Mouse (Mus musculus): ENCODE measurements around the gene Kcnn4. TPM values are rescaled to one million over a fixed set of nuclear protein-coding genes. Genes with fewer than 3 reads are reported as not detected.
A peak's percentile ranks its signal among the peaks of the same experiment; 100 is the strongest.
"Not testable (repeated sequence)": the region's sequence is repeated elsewhere in the genome, so short reads cannot be mapped to it uniquely, and the experiment has no call there.

The Kcnn4 gene
- polyA plus RNA-seq, 1 experiment from 2014 or later = 10.9 TPM

DNA sequence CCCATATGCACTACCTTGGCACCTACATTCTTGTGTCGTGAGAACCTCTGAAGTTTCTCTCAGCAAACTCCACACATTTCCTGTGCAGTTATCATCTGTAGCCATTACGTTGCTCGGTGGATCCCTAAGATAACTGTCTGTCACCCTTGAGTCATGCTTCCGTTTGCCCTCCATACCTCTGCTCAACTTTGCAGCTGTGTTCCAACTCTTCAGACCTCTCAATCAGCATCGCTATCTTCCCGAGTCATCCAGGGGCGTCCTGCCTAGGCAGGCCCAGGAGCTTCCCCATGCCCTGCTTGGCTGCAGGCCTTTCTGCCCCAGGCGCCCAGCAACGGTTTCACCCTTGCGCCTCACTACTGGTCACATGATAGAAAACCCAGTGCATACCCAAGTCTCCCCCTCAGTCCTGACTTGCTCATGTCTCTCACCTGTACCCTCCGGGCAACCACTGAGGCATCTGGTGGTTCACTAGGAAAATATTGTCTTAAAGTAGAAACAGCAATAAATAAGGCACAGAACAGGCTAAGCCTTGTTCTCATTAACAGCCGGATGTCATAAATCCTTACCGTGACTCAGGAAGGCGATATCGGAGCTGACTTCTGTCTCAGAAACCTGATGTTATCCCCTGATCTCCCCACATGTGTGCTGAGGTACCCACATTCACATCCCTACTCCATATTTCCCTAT, 24.6 kb downstream of the Kcnn4 start:
- no peaks in the 10 kb centered on the region; the same call in 1 of the 2 replicates for H3K4me1 ChIP-seq (ENCODE audit: control insufficient read depth, insufficient read depth, low read length)
- no peaks in the 10 kb centered on the region for H3K9me3 ChIP-seq (replicated peaks; ENCODE audit: control insufficient read depth, low read length)
- no peak overlapping the region; the same call in 1 of the 2 replicates for H3K27ac ChIP-seq (ENCODE audit: low read length)
- H3K9ac ChIP-seq (ENCODE audit: low read length) = no peak overlapping the region
- no peak for ATAC-seq (replicated peaks; ENCODE audit: extremely low read depth, insufficient read depth, low FRiP score)
- H3K36me3 ChIP-seq (ENCODE audit: control insufficient read depth, insufficient read depth) = no peaks in the 10 kb centered on the region
- WGBS = 63% methylated on average over 15 of the region's 15 CpGs
- no peak overlapping the region for H3K4me2 ChIP-seq (ENCODE audit: low read depth, low read length)
- H3K4me3 ChIP-seq (ENCODE audit: low read length) = no peak overlapping the region
- no peaks in the 10 kb centered on the region for H3K27me3 ChIP-seq (ENCODE audit: control insufficient read depth, insufficient read depth, low read length)

DNA sequence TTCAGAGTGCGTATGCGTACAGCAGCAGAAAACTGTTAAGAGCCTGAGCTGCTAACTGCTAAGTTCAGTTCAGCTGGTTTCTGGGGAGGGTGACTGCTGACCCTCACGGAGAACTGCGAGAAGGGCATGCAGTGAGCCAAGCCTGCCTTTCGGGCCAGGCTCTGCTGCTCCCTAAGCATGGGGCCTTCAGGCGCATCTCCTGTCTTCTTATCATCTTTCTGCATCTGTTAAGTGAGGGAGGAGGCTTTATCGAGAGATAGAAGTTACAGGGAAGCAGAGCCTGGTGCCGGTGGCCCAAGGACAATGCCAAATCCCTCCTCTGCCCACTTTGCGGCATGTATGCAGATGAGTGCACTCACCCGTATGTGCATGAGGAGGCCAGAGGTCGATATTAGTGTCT, 26.8 kb downstream of the Kcnn4 start:
- ATAC-seq (replicated peaks; ENCODE audit: extremely low read depth, insufficient read depth, low FRiP score) = no peak
- Histone ChIP-seq H3K9me3 (replicated peaks; ENCODE audit: control insufficient read depth, low read length) (no peaks in the 10 kb centered on the region), H3K27ac (ENCODE audit: low read length) (no peak overlapping the region), H3K9ac (ENCODE audit: low read length) (no peak overlapping the region), H3K4me3 (ENCODE audit: low read length) (no peak overlapping the region), H3K4me1 (ENCODE audit: control insufficient read depth, insufficient read depth, low read length) (no peaks in the 10 kb centered on the region; the same call in 1 of the 2 replicates), H3K36me3 (ENCODE audit: control insufficient read depth, insufficient read depth) (no peaks in the 10 kb centered on the region), H3K4me2 (ENCODE audit: low read depth, low read length) (no peak overlapping the region), H3K27me3 (ENCODE audit: control insufficient read depth, insufficient read depth, low read length) (no peaks in the 10 kb centered on the region)
- 64% methylated on average over 11 of the region's 11 CpGs for WGBS

DNA sequence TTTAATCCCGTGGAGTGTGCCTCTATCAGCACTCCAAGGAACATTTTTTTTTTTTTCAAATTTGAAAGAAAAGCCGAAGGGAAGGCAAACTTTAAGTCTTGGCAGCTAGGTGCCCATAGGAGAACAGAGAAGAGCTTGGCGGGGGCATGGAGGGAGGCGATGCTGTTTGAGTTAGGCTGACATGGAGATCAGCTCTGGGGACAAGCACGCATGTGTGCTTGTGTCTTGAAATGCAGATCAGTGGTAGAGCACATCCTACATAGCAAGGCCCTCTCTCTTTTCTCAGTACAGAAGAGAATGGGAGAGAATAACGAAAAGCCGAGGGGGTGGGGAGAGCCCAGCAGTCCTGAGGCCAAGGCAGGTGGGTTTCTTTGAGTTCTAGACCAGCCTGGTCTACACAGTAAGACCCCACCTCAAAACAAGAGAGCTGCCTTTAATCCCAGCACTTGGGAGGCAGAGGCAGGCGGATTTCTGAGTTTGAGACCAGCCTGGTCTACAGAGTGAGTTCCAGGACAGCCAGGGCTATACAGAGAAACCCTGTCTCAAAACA, 28.4 kb downstream of the Kcnn4 start:
- Histone ChIP-seq H3K27ac (ENCODE audit: low read length) (no peak overlapping the region), H3K9ac (ENCODE audit: low read length) (no peak overlapping the region), H3K4me1 (ENCODE audit: control insufficient read depth, insufficient read depth, low read length) (no peaks in the 10 kb centered on the region; the same call in 1 of the 2 replicates), H3K4me3 (ENCODE audit: low read length) (no peak overlapping the region), H3K9me3 (replicated peaks; ENCODE audit: control insufficient read depth, low read length) (no peaks in the 10 kb centered on the region), H3K27me3 (ENCODE audit: control insufficient read depth, insufficient read depth, low read length) (no peaks in the 10 kb centered on the region), H3K36me3 (ENCODE audit: control insufficient read depth, insufficient read depth) (peaks cover 10% of the 10 kb centered on the region; the same call in 1 of the 2 replicates), H3K4me2 (ENCODE audit: low read depth, low read length) (no peak overlapping the region)
- WGBS = 93% methylated on average over 8 of the region's 8 CpGs
- ATAC-seq (replicated peaks; ENCODE audit: extremely low read depth, insufficient read depth, low FRiP score) = no peak

DNA sequence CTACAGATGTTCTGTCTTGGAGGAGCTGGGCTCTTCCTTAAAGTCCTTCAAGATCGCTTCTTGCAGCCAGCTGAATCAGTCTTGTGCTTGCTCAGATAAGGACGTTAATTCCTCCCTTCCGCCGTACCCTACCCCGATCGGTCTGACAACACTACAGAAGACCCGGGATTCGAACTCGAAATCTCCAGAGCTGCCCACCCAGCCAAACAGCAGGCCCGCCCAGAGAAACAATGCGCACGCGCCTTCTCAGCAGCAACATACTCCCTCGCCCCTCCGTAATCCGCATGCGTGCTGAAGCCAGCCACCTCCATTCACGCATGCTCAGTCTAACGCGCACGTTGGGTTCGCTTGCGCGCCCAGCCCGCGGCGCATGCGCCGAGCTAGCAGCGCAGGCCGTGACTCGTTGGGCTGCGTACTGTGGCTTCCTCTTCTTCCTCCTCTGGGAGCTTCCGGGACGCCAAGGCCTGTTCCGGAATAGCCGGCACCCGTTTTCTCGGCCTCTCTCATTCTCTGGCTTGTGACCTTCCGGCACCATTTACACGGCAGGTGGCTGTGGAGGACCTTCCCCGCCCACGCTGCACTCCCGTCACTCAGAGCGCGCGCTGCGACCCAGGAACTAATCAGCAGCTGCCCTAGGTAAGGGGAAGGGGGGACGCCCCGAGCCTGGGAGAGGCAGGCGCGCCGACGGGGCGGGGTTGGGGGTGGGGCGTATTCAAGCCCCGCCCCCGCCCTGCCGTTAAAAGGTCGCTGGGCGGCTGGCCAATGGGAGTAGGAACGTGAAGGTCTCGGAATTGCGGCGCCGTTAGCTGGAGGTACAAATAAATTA, 29.4 kb downstream of the Kcnn4 start, which contains the start of gene Smg9:
Gene Smg9 (plus strand): TSS at position 364 of the 826 bp plus-strand sequence.
- peak within 1 kb of the TSS; percentile 64 for H3K4me2 ChIP-seq (ENCODE audit: low read depth, low read length)
- no peaks in the 10 kb centered on the region; the same call in 1 of the 2 replicates for H3K4me1 ChIP-seq (ENCODE audit: control insufficient read depth, insufficient read depth, low read length)
- H3K9ac ChIP-seq (ENCODE audit: low read length) = peak within 1 kb of the TSS; percentile 78
- H3K27ac ChIP-seq (ENCODE audit: low read length) = peak within 1 kb of the TSS; percentile 97
- peaks cover 11% of the 10 kb centered on the region; the same call in 1 of the 2 replicates for H3K36me3 ChIP-seq (ENCODE audit: control insufficient read depth, insufficient read depth)
- H3K4me3 ChIP-seq (ENCODE audit: low read length) = peak within 1 kb of the TSS; percentile 67
- peak; percentile 96 for ATAC-seq (replicated peaks; ENCODE audit: extremely low read depth, insufficient read depth, low FRiP score)
- H3K27me3 ChIP-seq (ENCODE audit: control insufficient read depth, insufficient read depth, low read length) = no peaks in the 10 kb centered on the region
- 2% methylated on average over 66 of the region's 66 CpGs for WGBS
- no peaks in the 10 kb centered on the region for H3K9me3 ChIP-seq (replicated peaks; ENCODE audit: control insufficient read depth, low read length)

DNA sequence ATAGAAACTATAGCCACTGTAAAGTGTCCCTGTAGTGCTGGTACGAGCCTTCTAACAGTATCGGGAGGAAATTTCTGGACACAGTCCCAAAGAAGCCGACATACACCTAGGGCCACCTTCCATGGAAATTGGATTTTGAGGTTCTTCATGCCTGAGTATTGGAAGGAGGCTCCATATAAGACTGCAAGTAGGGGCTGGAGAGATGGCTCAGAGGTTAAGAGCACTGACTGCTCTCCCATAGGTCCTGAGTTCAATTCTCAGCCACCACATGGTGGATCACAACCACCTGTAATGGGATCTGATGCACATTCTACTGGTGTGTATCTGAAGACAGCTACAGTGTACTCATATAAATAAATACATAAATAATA, 30.0 kb downstream of the Kcnn4 start:
- Histone ChIP-seq H3K9me3 (replicated peaks; ENCODE audit: control insufficient read depth, low read length) (no peaks in the 10 kb centered on the region), H3K27ac (ENCODE audit: low read length) (peak overlapping the region; percentile 97), H3K4me1 (ENCODE audit: control insufficient read depth, insufficient read depth, low read length) (no peaks in the 10 kb centered on the region; the same call in 1 of the 2 replicates), H3K4me3 (ENCODE audit: low read length) (peak overlapping the region; percentile 67), H3K36me3 (ENCODE audit: control insufficient read depth, insufficient read depth) (peaks cover 13% of the 10 kb centered on the region; the same call in 1 of the 2 replicates), H3K4me2 (ENCODE audit: low read depth, low read length) (peak overlapping the region; percentile 64), H3K9ac (ENCODE audit: low read length) (peak overlapping the region; percentile 78), H3K27me3 (ENCODE audit: control insufficient read depth, insufficient read depth, low read length) (no peaks in the 10 kb centered on the region)
- ATAC-seq (replicated peaks; ENCODE audit: extremely low read depth, insufficient read depth, low FRiP score) = no peak
- WGBS = 14% methylated on average over 3 of the region's 3 CpGs

DNA sequence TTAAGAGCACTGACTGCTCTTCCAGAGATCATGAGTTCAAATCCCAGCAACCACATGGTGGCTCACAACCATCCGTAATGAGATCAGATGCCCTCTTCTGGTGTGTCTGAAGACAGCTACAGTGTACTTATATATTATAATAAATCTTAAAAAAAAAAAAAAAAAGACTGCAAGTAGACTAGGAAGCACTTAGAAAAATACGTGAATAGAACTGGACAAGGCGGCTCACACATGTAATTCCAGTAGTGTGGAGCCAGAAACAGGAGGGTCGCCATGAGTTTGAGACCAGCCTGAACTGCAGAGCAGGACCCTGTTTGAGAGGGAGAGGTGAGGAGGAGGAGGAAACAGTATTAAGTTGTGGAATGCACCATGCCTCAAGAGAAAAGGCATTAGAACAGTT, 30.4 kb downstream of the Kcnn4 start:
- Histone ChIP-seq H3K36me3 (ENCODE audit: control insufficient read depth, insufficient read depth) (peaks cover 14% of the 10 kb centered on the region; the same call in 1 of the 2 replicates), H3K4me3 (ENCODE audit: low read length) (peak overlapping the region; percentile 67), H3K4me2 (ENCODE audit: low read depth, low read length) (peak overlapping the region; percentile 64)
- ATAC-seq (replicated peaks; ENCODE audit: extremely low read depth, insufficient read depth, low FRiP score); H3K9ac ChIP-seq (ENCODE audit: low read length); H3K4me1 ChIP-seq (ENCODE audit: control insufficient read depth, insufficient read depth, low read length); H3K9me3 ChIP-seq (replicated peaks; ENCODE audit: control insufficient read depth, low read length); H3K27me3 ChIP-seq (ENCODE audit: control insufficient read depth, insufficient read depth, low read length); H3K27ac ChIP-seq (ENCODE audit: low read length): not testable (repeated sequence)
- WGBS = 85% methylated on average over 4 of the region's 4 CpGs

DNA sequence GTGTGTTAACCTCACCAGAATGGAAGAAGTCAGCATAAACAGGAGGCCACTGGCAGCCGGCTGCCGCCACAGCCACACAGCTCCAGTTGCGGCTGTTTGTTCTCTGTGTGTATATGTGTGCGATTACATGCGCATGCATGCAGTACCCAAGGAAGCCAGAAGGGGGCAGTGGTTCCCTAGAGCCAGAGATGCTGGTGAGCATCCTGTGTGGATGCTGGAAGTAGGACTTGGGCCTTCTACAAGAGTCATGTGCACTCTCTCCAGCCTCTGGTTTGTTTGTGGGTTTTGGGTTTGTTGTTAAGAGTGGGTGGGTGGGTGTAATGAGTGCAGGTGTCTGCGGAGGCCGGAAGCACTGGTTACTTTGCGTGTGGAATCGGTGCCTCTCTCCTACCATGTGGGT, 32.8 kb downstream of the Kcnn4 start:
- Histone ChIP-seq H3K4me1 (ENCODE audit: control insufficient read depth, insufficient read depth, low read length) (peaks cover 2% of the 10 kb centered on the region), H3K9ac (ENCODE audit: low read length) (no peak overlapping the region), H3K27me3 (ENCODE audit: control insufficient read depth, insufficient read depth, low read length) (no peaks in the 10 kb centered on the region), H3K4me2 (ENCODE audit: low read depth, low read length) (no peak overlapping the region), H3K27ac (ENCODE audit: low read length) (no peak overlapping the region), H3K9me3 (replicated peaks; ENCODE audit: control insufficient read depth, low read length) (no peaks in the 10 kb centered on the region), H3K36me3 (ENCODE audit: control insufficient read depth, insufficient read depth) (peaks cover 19% of the 10 kb centered on the region), H3K4me3 (ENCODE audit: low read length) (no peak overlapping the region)
- 94% methylated on average over 9 of the region's 9 CpGs for WGBS
- no peak for ATAC-seq (replicated peaks; ENCODE audit: extremely low read depth, insufficient read depth, low FRiP score)

DNA sequence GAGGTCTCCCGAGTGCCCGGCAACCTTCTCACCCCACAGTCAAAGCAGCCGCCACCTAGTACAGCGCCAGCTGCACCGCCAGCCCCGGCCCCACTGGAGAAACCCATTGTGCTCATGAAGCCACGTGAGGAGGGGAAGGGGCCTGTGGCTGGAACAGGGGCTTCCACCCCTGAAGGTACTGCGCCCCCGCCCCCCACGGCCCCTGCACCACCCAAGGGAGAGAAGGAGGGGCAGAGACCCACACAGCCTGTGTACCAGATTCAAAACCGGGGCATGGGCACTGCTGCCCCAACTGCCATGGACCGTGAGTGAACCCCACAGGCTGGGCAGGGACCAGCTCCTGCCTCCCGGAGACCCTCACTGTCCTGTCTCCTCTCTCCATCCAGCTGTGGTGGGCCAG, 35.6 kb downstream of the Kcnn4 start:
- H3K9me3 ChIP-seq (replicated peaks; ENCODE audit: control insufficient read depth, low read length) = no peaks in the 10 kb centered on the region
- no peak overlapping the region for H3K9ac ChIP-seq (ENCODE audit: low read length)
- no peak overlapping the region for H3K4me3 ChIP-seq (ENCODE audit: low read length)
- peaks cover 2% of the 10 kb centered on the region; the same call in 1 of the 2 replicates for H3K4me1 ChIP-seq (ENCODE audit: control insufficient read depth, insufficient read depth, low read length)
- H3K27me3 ChIP-seq (ENCODE audit: control insufficient read depth, insufficient read depth, low read length) = no peaks in the 10 kb centered on the region
- H3K4me2 ChIP-seq (ENCODE audit: low read depth, low read length) = no peak overlapping the region
- H3K36me3 ChIP-seq (ENCODE audit: control insufficient read depth, insufficient read depth) = peaks cover 19% of the 10 kb centered on the region
- 0 out of 2 replicates have a peak, but pooled peaks have one; percentile 4 for ATAC-seq (replicated peaks; ENCODE audit: extremely low read depth, insufficient read depth, low FRiP score)
- no peak overlapping the region for H3K27ac ChIP-seq (ENCODE audit: low read length)
- 95% methylated on average over 13 of the region's 13 CpGs for WGBS
